Mouse (Mus musculus) heart, adult 9 months (tissue): ENCODE measurements at regions not wholly inside any gene's neighbourhood (a gene's known extent, or its start where the extent isn't known, plus 50 kb on each side); places are given as distances from the start of the nearest gene placed in this dataset.
A peak's percentile ranks its signal among the peaks of the same experiment; 100 is the strongest.
"Not testable (repeated sequence)": the region's sequence is repeated elsewhere in the genome, so short reads cannot be mapped to it uniquely, and the experiment has no call there.

ENCODE experiments used
- DNase-seq, 2 experiments: peaks; one replicate each; pipeline ENCODE4 v3.0.0; 2022; ENCODE audit warnings: low spot score in 2 of 2

GRCm38 (mm10) chr10:14333344-14333743, 212.1 kb downstream of the Adgrg6 start:
- no peak for DNase-seq

- no peak for DNase-seq
These were observed 212.8 kb downstream of the Adgrg6 start for GRCm38 (mm10) chr10:14332688-14333117.

GRCm38 (mm10) chr10:14328846-14329245, 216.6 kb downstream of the Adgrg6 start:
- no peak for DNase-seq

- no peak for DNase-seq
These were observed 219.2 kb downstream of the Adgrg6 start for GRCm38 (mm10) chr10:14326229-14326628.

GRCm38 (mm10) chr10:14321503-14321902, 224.0 kb downstream of the Adgrg6 start:
- peak; percentile 13 to 50 for DNase-seq

- no peak for DNase-seq
These were observed 230.2 kb downstream of the Adgrg6 start for GRCm38 (mm10) chr10:14315232-14315631.

GRCm38 (mm10) chr10:14314607-14315006, 230.9 kb downstream of the Adgrg6 start:
- DNase-seq = no peak

- DNase-seq = no peak
These were observed 231.4 kb downstream of the Adgrg6 start for GRCm38 (mm10) chr10:14314004-14314581.

- DNase-seq = no peak
These were observed 232.5 kb downstream of the Adgrg6 start for GRCm38 (mm10) chr10:14312959-14313358.

- no peak for DNase-seq
These were observed 233.5 kb downstream of the Adgrg6 start for GRCm38 (mm10) chr10:14311962-14312361.

GRCm38 (mm10) chr10:14306811-14307210, 238.6 kb downstream of the Adgrg6 start:
- no peak for DNase-seq

GRCm38 (mm10) chr10:14303476-14303875, 242.0 kb downstream of the Adgrg6 start:
- DNase-seq = peak; percentile 26

- no peak for DNase-seq
These were observed 249.3 kb downstream of the Adgrg6 start for GRCm38 (mm10) chr10:14296147-14296546.

- DNase-seq = not testable (repeated sequence)
These were observed 252.8 kb downstream of the Adgrg6 start for GRCm38 (mm10) chr10:14292701-14293100.

GRCm38 (mm10) chr10:14287551-14287950, 257.9 kb downstream of the Adgrg6 start:
- no peak for DNase-seq

GRCm38 (mm10) chr10:14276631-14277030, 268.8 kb downstream of the Adgrg6 start:
- DNase-seq = no peak

GRCm38 (mm10) chr10:14275477-14275876, 270.0 kb downstream of the Adgrg6 start:
- no peak for DNase-seq

GRCm38 (mm10) chr10:14270008-14270407, 275.5 kb downstream of the Adgrg6 start:
- DNase-seq = no peak

- no peak for DNase-seq
These were observed 277.8 kb downstream of the Adgrg6 start for GRCm38 (mm10) chr10:14267641-14268040.

GRCm38 (mm10) chr10:14239670-14240069, 273.8 kb downstream of the Hivep2 start:
- DNase-seq = no peak

GRCm38 (mm10) chr10:14234896-14235604, 269.2 kb downstream of the Hivep2 start:
- no peak for DNase-seq

- no peak for DNase-seq
These were observed 268.2 kb downstream of the Hivep2 start for GRCm38 (mm10) chr10:14234005-14234602.

GRCm38 (mm10) chr10:14233335-14233734, 267.5 kb downstream of the Hivep2 start:
- DNase-seq = no peak
